ENCODE assay signal across 16 mouse cellular contexts in the genomic region with DNA sequence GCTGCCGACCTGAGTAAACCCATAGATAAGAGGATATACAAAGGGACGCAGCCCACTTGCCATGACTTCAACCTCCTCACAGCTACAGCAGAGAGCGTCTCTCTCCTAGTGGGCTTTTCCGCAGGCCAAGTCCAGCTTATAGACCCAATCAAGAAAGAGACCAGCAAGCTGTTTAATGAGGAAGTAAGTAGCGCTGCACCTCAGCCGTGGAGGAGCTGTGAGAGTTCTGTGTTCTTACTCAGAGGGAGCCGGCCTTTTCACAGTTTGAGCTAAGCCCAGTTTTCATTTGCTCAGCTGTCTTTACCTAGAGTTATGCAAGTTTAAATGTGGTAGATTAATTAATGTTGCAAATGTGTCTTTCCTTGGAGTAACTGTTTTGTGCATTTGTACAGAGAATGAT.
"Had no signal": no experiment of that assay in that cellular context is flagged by ENCODE, and none has a peak within 500 bp of the region (broad histone marks: within the 10 kb centered on the region; RNA-seq: fewer than 3 reads in every experiment).

No protein-coding gene starts in this region.

- H3K27me3 ChIP-seq: kidney, embryonic 15.5 days; limb, embryonic 12.5 days; liver, embryonic 13.5 days; lung, embryonic 15.5 days; midbrain, embryonic 13.5 days; neural tube, embryonic 15.5 days had no signal

- H3K4me2 ChIP-seq: kidney, embryonic 15.5 days; limb, embryonic 12.5 days; liver, embryonic 13.5 days; lung, embryonic 15.5 days; midbrain, embryonic 13.5 days; neural tube, embryonic 15.5 days had no signal

- H3K27ac ChIP-seq: kidney, embryonic 15.5 days; limb, embryonic 12.5 days; liver, embryonic 13.5 days; lung, embryonic 15.5 days; midbrain, embryonic 13.5 days; neural tube, embryonic 15.5 days had no signal

- H3K9ac ChIP-seq: kidney, embryonic 15.5 days; limb, embryonic 12.5 days; liver, embryonic 13.5 days; liver, postnatal 0 days; lung, embryonic 15.5 days; midbrain, embryonic 13.5 days; neural tube, embryonic 15.5 days had no signal

- ATAC-seq: intestine, embryonic 16.5 days; liver, postnatal 0 days; midbrain, embryonic 13.5 days had no signal

- H3K4me3 ChIP-seq: kidney, embryonic 15.5 days; limb, embryonic 12.5 days; liver, embryonic 13.5 days; lung, embryonic 15.5 days; midbrain, embryonic 13.5 days; neural tube, embryonic 15.5 days had no signal

- H3K9me3 ChIP-seq: kidney, embryonic 15.5 days; limb, embryonic 12.5 days; liver, embryonic 13.5 days; lung, embryonic 15.5 days; midbrain, embryonic 13.5 days; neural tube, embryonic 15.5 days had no signal

- H3K4me1 ChIP-seq: midbrain, embryonic 13.5 days had no signal

- DNase-seq: kidney, adult 2 months; kidney, postnatal 14 days; layer of hippocampus, adult 9-11 months; layer of hippocampus, postnatal 36 days; liver; liver, embryonic 13.5 days; liver, postnatal 0 days; lung, postnatal 36 days; thymus, adult 18-20 months; thymus, postnatal 14 days had no signal
